Comparison of ENCODE assay signal across 9 mouse cellular contexts in the genomic region with DNA sequence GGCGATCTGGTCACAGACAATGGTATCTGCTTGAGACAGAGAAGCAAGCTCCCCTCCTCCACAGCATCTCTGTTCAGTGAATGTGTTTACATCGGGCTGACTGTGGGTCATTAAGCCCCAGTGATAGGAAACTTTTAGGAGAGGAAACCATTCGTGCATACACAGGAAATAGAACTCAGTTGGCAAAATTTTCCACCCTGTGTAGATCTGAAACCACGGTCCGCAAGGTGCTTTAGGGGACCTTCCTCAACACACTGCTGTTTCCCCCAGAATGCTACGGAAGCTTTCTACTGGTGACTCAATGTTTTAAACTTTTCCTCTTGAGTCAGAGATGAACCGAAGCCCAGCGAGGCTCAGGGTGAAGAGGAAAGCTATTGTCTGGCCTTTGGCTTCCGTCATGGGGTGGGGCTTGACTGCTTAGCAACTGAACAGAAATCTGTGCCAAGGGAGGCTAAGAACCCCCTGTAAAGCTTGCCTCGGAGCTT. TPM values are rescaled to one million over a fixed set of nuclear protein-coding genes. Genes with fewer than 3 reads are reported as not detected.
DNase-seq lines count a peak whose midpoint lies in the region; ATAC-seq lines count a peak whose summit lies in the region.
"Had no signal": no experiment of that assay in that cellular context is flagged by ENCODE, and none has a peak within 500 bp of the region (broad histone marks: within the 10 kb centered on the region; RNA-seq: fewer than 3 reads in every experiment).

No protein-coding gene starts in this region.

- H3K4me2 ChIP-seq in forebrain, embryonic 12.5 days: no peak overlapping the region
- H3K4me2 ChIP-seq: limb, embryonic 15.5 days had no signal

- WGBS in forebrain, embryonic 12.5 days: 48% methylated on average over 10 of the region's 10 CpGs

- no peak for ATAC-seq in forebrain, embryonic 12.5 days (ENCODE audit: low FRiP score)
- no peak for ATAC-seq in erythroid progenitor cell, adult 5-6 weeks (replicated peaks; ENCODE audit: low FRiP score, poor library complexity, severe bottlenecking)

- intact Hi-C loops in left cerebral cortex, postnatal 4 days (cut with DNase I): loop anchor here (10.0 kb wide), 3 partner anchors 332 to 722 kb away; no protein-coding TSS in a partner anchor
- intact Hi-C loops in left cerebral cortex, postnatal 14 days (cut with DNase I): loop anchor here (10.0 kb wide), 3 partner anchors 342 to 722 kb away; a partner anchor contains a TSS
- intact Hi-C loops in heart, postnatal 36 days (cut with DNase I): loop anchor here (5.0 to 10.0 kb wide), 4 partner anchors 106 to 712 kb away; no protein-coding TSS in a partner anchor

- H3K27me3 ChIP-seq in forebrain, embryonic 12.5 days: peaks cover 15% of the 10 kb centered on the region
- H3K27me3 ChIP-seq: limb, embryonic 15.5 days had no signal

- H3K9me3 ChIP-seq in forebrain, embryonic 12.5 days: no peaks in the 10 kb centered on the region
- H3K9me3 ChIP-seq: limb, embryonic 15.5 days had no signal

- H3K36me3 ChIP-seq in forebrain, embryonic 12.5 days (replicated peaks): no peaks in the 10 kb centered on the region
- H3K36me3 ChIP-seq: limb, embryonic 15.5 days had no signal

- H3K4me1 ChIP-seq in forebrain, embryonic 12.5 days: peaks cover 68% of the 10 kb centered on the region

- peak overlapping the region; percentile 90 for H3K27ac ChIP-seq in forebrain, embryonic 12.5 days
- H3K27ac ChIP-seq: limb, embryonic 15.5 days had no signal

- peak; percentile 70 for DNase-seq in left cerebral cortex, postnatal 4 days
- DNase-seq in left cerebral cortex, postnatal 14 days (ENCODE audit: low spot score in 2 of 2): no peak
- peak; percentile 90 for DNase-seq in Muller cell, postnatal 12 days (ENCODE audit: inconsistent ontology term)
- DNase-seq in heart, postnatal 36 days: peak; percentile 32 to 35
- peak; percentile 49 to 63 for DNase-seq in kidney, postnatal 4 days
- peak; percentile 10 to 18 for DNase-seq in natural killer cell, adult 2 months (ENCODE audit: low spot score in 2 of 2)

- H3K9ac ChIP-seq in forebrain, embryonic 12.5 days: no peak overlapping the region
- H3K9ac ChIP-seq: limb, embryonic 15.5 days had no signal

- no peak overlapping the region for H3K4me3 ChIP-seq in forebrain, embryonic 12.5 days (replicated peaks)
- H3K4me3 ChIP-seq: limb, embryonic 15.5 days had no signal

RNA-seq across cellular contexts. Expression of a gene that starts 2.0 kb away (rescaled TPM):
- under 1 TPM in 1 of 2 experiments, not detected in 1; 0.85 TPM for total RNA-seq in left cerebral cortex, postnatal 4 days (2021)
- total RNA-seq in left cerebral cortex, postnatal 14 days (2021): 1 to 10 TPM in 1 of 2 experiments, under 1 TPM in 1; 0.74 to 1.4 TPM
- polyA plus RNA-seq in forebrain, embryonic 12.5 days (2016; fragmentation: Nextera tagmentation; extraction: Ambion mirVana): 0.17 and 0.68 TPM in 2 replicates
- total RNA-seq in heart, postnatal 36 days (2021): not detected
- 0.36 TPM in 1 of 2 replicates, not detected in the other for total RNA-seq in erythroid progenitor cell, adult 5-6 weeks (2015; ENCODE audit: low replicate concordance)
- 0.26 TPM in 1 of 2 replicates, not detected in the other for total RNA-seq in erythroid progenitor cell, adult 5-6 weeks (2017; ENCODE audit: low replicate concordance)

Comparison
In these comparisons a context has a peak if more than half of its experiments do, and no peak if none do; other contexts are left out.
1. DNase-seq: peak in left cerebral cortex, postnatal 4 days (single experiment), Muller cell, postnatal 12 days (single experiment), heart, postnatal 36 days (2 of 2), kidney, postnatal 4 days (2 of 2) and natural killer cell, adult 2 months (2 of 2); none in left cerebral cortex, postnatal 14 days (0 of 2).